Mouse (Mus musculus): ENCODE data around the gene Gm21149.
"Not testable (repeated sequence)": the region's sequence is repeated elsewhere in the genome, so short reads cannot be mapped to it uniquely, and the experiment has no call there.

The Gm21149 gene

GRCm38 (mm10) chr5:15457865-15458571 lies 18.3 kb downstream of the Gm21149 start:
- DNase-seq, result not testable (repeated sequence)
